Mouse (Mus musculus) midbrain, embryonic 12.5 days (tissue): ENCODE measurements around the gene Pacs2. TPM values are rescaled to one million over a fixed set of nuclear protein-coding genes. Genes with fewer than 3 reads are reported as not detected.

Experiments
- ATAC-seq: fragments of 200-750 bp; cut with Nextera tagmentation; 2 replicates; pipeline ENCODE4 v1.8.0; 2017; ENCODE audit warnings: low read depth, moderate TSS enrichment, moderate library complexity; ENCODE audit not compliant: low FRiP score
- H3K27ac ChIP-seq: fragments of 300-500 bp; sonication (generic); replicated peaks from 2 replicates; pipeline ENCODE4 v1.5.1; 2016; ENCODE audit warnings: mild to moderate bottlenecking
- H3K27me3 ChIP-seq: fragments of 300-500 bp; sonication (generic); 2 replicates; pipeline ENCODE4 v1.6.1; 2016; ENCODE audit warnings: mild to moderate bottlenecking
- H3K36me3 ChIP-seq: fragments of 300-500 bp; sonication (generic); 2 replicates; pipeline ENCODE4 v1.6.1; 2016
- H3K4me1 ChIP-seq: fragments of 300-500 bp; sonication (generic); 2 replicates; pipeline ENCODE4 v1.6.1; 2016
- H3K4me2 ChIP-seq: fragments of 300-500 bp; sonication (generic); replicated peaks from 2 replicates; pipeline ENCODE4 v1.6.1; 2016; ENCODE audit warnings: mild to moderate bottlenecking, moderate library complexity
- H3K4me3 ChIP-seq: fragments of 300-500 bp; sonication (generic); 2 replicates; pipeline ENCODE4 v1.5.1; 2016; ENCODE audit warnings: mild to moderate bottlenecking
- H3K9ac ChIP-seq: fragments of 300-500 bp; sonication (generic); replicated peaks from 2 replicates; pipeline ENCODE4 v1.6.1; 2016; ENCODE audit warnings: mild to moderate bottlenecking, moderate library complexity
- H3K9me3 ChIP-seq: fragments of 300-500 bp; sonication (generic); 2 replicates; pipeline ENCODE4 v1.6.1; 2016; ENCODE audit warnings: mild to moderate bottlenecking
- WGBS: fragments of 180-500 bp; shearing (Covaris S2); methylation state at CpG from one replicate; pipeline ENCODE4 v1.1.7; 2016; 5-methylcytosine and 5-hydroxymethylcytosine counted together
- polyA plus RNA-seq: library from polyadenylated mRNA; unstranded; fragments of >200 nt; fragmentation: Nextera tagmentation; extraction: Ambion mirVana; gene quantifications from 2 replicates; pipeline ENCODE4 v1.2.1, GENCODE M21; 2016

The Pacs2 gene
- polyA plus RNA-seq, result 27.1 and 29.9 TPM in 2 replicates

DNA sequence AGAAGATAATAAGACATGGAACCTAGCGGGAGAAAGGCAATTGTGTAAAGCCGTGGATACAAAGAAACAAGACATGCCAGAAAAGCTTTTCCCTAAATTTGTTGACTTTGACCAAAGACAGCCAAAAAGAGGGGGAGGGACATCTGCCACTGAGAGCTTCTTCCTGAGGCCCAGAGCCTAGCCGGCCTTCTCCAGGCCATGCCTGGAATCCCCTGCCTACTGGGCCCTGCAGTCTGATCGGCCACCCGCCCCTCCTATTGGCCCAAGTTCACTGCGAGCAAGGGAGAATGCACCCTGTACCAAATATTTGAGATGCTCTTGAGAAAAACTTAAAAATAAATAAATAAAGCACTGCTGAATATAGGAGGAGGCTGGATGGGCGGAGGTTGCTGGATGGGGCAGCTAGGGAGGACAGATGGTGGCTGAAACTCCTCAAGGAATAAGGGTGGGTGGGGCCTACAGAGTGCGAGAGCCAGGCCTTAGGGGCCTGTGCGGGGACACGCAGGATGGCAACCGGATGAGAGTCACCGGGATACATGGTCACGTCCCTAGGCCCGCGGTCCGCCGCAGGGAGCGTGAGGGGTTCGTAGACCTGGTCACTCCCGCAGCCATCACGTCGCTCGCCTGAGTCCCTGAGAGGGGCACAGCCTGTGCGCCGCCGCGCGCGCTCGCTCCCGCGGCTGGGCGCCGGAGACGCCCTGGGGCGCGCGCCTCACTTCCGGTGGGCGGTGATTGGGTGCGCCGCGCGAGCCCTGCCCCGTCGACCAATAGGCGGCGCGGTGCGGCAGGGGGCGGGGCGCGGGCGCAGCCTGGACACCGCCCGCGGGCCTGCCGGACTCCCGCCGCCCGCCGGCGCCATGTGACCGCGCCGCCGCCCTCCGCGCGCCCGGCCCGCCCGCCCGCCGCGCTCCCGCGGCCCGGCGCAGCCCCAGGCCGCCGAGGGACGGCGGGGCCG, at the start of gene Pacs2:
Gene Pacs2, plus strand, starts transcription at position 905 of the 955 bp plus-strand sequence.
- H3K4me2 ChIP-seq, result peak within 1 kb of the TSS; percentile 88
- H3K27ac ChIP-seq, result peak within 1 kb of the TSS; percentile 92
- H3K27me3 ChIP-seq, result no peaks in the 10 kb centered on the region
- ATAC-seq, result peak; percentile 93
- no peaks in the 10 kb centered on the region for H3K36me3 ChIP-seq
- peak within 1 kb of the TSS; percentile 95 for H3K9ac ChIP-seq
- no peaks in the 10 kb centered on the region for H3K9me3 ChIP-seq
- WGBS, result 4% methylated on average over 42 of the region's 85 CpGs
- peak within 1 kb of the TSS; percentile 93 for H3K4me3 ChIP-seq
- H3K4me1 ChIP-seq, result peaks cover 39% of the 10 kb centered on the region

DNA sequence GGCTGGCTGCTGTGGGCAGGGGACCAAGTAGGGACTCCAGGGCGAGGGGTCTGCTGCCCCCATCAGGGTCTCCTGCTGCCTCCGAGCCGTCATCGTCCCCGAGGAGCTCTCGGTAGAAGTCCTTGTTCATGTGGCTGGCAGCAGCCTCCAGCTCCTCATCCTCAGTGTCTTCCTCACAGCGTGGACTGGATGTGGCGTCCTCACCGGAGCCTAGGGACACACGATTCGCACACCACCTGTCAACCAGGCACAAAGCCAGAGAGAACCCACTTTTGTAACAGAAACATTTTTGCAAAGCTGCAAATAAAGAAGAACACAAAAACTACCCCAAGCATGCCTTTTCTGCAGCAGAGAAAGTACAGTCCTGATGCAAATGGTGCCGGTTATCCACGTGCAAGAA, 48.5 kb upstream of the Pacs2 start:
- Histone ChIP-seq H3K36me3 (peaks cover 98% of the 10 kb centered on the region), H3K4me2 (no peak overlapping the region), H3K4me1 (no peaks in the 10 kb centered on the region), H3K9me3 (no peaks in the 10 kb centered on the region), H3K9ac (no peak overlapping the region), H3K4me3 (no peak overlapping the region), H3K27ac (no peak overlapping the region), H3K27me3 (no peaks in the 10 kb centered on the region)
- no peak for ATAC-seq
- 93% methylated on average over 13 of the region's 13 CpGs for WGBS

DNA sequence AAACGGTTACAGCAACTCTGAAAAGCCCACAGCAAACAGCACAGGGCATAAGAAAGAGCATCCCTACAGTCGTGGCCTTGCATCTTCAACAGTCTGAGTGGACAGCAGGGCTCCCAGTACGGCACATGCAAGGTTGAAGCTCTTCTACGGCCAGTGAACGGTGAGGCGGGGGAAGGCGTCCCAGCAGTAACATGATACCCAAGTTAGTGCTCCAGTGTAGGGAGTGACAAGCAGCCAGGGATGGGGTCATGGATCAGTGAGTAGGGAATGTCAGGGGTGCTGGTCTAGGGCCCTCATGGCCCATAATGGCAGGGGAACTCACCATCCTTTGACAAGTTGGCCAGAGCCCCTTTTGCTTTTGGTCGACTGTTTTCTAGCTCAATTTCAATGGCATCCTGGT, 45.4 kb upstream of the Pacs2 start:
- WGBS, result 77% methylated on average over 8 of the region's 8 CpGs
- Histone ChIP-seq H3K27ac (no peak overlapping the region), H3K4me2 (no peak overlapping the region), H3K27me3 (no peaks in the 10 kb centered on the region), H3K9ac (no peak overlapping the region), H3K9me3 (no peaks in the 10 kb centered on the region), H3K4me3 (no peak overlapping the region), H3K4me1 (no peaks in the 10 kb centered on the region), H3K36me3 (peaks cover 98% of the 10 kb centered on the region)
- no peak for ATAC-seq

DNA sequence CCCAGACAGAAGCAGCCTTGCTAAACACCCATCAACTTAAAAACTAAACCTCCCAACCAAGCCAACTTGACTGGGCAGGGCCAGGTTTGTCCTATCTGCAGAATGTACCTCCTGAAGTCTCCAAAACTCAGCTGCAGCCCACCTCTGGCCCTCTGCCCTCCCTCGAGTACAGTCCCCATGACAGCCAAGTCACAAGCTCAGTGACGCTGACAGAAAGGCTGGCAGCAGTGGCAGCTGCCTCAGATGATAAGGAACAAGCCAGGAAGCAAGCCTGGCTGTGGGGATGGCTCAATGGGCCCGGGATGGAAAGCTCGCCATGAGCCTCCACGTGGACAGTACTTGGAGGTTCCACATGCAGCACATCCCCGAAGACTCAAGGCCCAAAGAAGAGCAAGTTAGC, 44.7 kb upstream of the Pacs2 start:
- Histone ChIP-seq H3K4me1 (no peaks in the 10 kb centered on the region), H3K27me3 (no peaks in the 10 kb centered on the region), H3K9me3 (no peaks in the 10 kb centered on the region), H3K4me3 (no peak overlapping the region), H3K36me3 (peaks cover 98% of the 10 kb centered on the region), H3K4me2 (no peak overlapping the region), H3K27ac (no peak overlapping the region), H3K9ac (no peak overlapping the region)
- whole genome bisulfite sequencing, result 90% methylated on average over 6 of the region's 6 CpGs
- ATAC-seq, result no peak

DNA sequence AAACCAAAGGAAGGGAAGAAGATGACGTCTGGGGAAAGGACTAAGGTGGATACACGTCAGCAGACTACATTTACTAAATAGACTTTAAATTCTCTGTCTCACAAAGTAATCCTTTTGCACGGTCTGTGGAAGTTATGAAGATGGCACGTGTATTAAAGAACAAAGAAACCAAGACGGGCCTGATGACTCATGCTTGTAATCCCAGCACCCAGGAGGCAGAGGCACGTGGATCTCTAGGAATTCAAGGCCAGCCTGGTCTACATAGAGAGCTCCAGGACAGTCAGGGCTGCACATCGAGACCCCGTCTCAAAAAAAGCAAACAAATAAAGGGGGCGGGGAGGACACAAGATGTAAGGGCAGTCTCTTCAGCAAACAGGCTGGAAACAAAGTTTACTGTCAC, 39.6 kb upstream of the Pacs2 start:
- ATAC-seq, result no peak
- H3K27ac ChIP-seq, result no peak overlapping the region
- H3K9me3 ChIP-seq, result no peaks in the 10 kb centered on the region
- no peak overlapping the region for H3K4me3 ChIP-seq
- H3K9ac ChIP-seq, result no peak overlapping the region
- H3K4me1 ChIP-seq, result peaks cover 17% of the 10 kb centered on the region
- WGBS, result 87% methylated on average over 9 of the region's 9 CpGs
- H3K4me2 ChIP-seq, result no peak overlapping the region
- peaks cover 77% of the 10 kb centered on the region for H3K36me3 ChIP-seq
- no peaks in the 10 kb centered on the region for H3K27me3 ChIP-seq

DNA sequence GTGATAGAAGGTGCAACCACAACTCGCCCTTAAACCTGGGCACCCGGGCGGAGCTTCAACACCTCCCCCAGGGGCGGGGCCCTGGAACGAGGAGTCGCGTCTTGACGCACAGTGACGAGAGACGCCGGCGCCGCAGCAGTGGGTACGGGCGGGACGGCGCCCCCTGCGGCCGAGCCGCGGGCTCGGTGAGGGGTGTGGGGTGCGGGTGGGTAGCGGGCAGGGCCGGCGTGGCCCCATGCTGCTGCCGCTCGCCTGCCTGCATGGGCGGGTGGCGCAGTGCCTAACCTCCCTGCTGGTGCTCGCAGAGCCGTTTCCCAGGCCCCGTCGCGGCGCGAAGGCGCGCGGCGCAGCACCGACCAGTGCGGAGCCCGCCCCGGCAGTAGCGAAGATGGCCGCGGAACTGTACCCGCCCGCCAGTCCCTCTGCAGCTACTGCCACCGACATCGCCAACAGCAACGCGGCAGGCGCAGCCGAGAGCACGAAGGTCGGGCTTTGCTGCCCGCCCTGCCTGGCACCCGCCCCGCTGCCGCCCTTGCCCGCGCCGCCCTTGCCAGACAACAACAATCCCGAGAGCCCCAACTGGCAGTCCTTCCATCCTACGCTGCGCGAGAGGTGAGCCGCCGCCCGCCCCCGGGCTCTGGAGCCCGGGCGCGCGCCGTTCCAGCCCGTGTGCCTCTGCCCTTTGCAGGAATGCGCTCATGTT, 37.8 kb upstream of the Pacs2 start, which contains the start of gene Btbd6:
Gene Btbd6, plus strand, starts transcription at position 112 of the 703 bp plus-strand sequence.
- Histone ChIP-seq H3K4me2 (peak within 1 kb of the TSS; percentile 87), H3K4me1 (peaks cover 17% of the 10 kb centered on the region), H3K9ac (peak within 1 kb of the TSS; percentile 85), H3K27ac (peak within 1 kb of the TSS; percentile 90), H3K4me3 (peak within 1 kb of the TSS; percentile 77), H3K27me3 (no peaks in the 10 kb centered on the region), H3K36me3 (peaks cover 78% of the 10 kb centered on the region), H3K9me3 (no peaks in the 10 kb centered on the region)
- ATAC-seq, result peak; percentile 94
- WGBS, result under 1% methylated on average over 61 of the region's 80 CpGs

DNA sequence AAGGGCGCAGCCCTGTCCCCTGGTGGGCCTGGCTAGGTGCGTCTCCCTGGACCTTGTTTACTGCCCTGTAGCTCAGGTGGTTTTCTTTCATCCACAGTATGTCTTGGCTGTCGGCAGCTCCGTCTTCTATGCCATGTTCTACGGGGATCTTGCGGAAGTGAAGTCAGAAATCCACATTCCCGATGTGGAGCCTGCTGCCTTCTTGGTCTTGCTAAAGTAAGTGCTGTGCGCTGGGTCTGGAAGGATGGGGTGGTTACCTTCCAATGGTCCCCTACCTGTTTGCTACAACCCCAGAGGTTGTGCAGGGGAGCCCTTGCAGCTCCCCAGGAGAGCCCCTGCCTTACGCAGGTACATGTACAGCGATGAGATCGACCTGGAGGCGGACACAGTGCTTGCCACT, 37.2 kb upstream of the Pacs2 start:
- WGBS, result 47% methylated on average over 12 of the region's 12 CpGs
- H3K4me2 ChIP-seq, result peak overlapping the region; percentile 87
- no peaks in the 10 kb centered on the region for H3K9me3 ChIP-seq
- peaks cover 78% of the 10 kb centered on the region for H3K36me3 ChIP-seq
- ATAC-seq, result no peak
- no peaks in the 10 kb centered on the region for H3K27me3 ChIP-seq
- H3K27ac ChIP-seq, result peak overlapping the region; percentile 90
- H3K4me3 ChIP-seq, result peak overlapping the region; percentile 77
- H3K9ac ChIP-seq, result peak overlapping the region; percentile 85
- peaks cover 17% of the 10 kb centered on the region for H3K4me1 ChIP-seq

DNA sequence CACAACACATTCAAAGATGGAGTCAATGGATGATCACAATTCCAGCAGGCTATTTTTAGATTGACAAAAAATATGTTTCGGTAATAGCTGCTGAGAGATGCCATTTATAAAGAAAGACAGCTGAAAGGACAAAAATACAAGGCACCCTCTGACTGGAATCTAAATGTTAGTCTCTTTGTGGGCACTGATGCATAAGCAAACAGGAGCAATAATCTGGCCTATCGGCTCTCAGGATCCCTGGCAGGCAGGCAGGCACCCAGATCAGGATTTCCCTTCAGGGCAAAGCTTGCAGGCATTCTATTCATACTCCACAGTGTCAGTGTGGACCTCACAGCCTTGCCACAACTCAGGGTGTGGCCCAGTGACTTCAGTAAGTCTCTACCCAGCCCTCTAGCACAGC, 32.3 kb upstream of the Pacs2 start:
- Histone ChIP-seq H3K9ac (no peak overlapping the region), H3K27me3 (no peaks in the 10 kb centered on the region), H3K4me1 (peaks cover 7% of the 10 kb centered on the region), H3K4me3 (no peak overlapping the region), H3K9me3 (no peaks in the 10 kb centered on the region), H3K36me3 (peaks cover 90% of the 10 kb centered on the region), H3K27ac (no peak overlapping the region), H3K4me2 (no peak overlapping the region)
- ATAC-seq, result no peak
- 83% methylated on average over 2 of the region's 2 CpGs for WGBS

DNA sequence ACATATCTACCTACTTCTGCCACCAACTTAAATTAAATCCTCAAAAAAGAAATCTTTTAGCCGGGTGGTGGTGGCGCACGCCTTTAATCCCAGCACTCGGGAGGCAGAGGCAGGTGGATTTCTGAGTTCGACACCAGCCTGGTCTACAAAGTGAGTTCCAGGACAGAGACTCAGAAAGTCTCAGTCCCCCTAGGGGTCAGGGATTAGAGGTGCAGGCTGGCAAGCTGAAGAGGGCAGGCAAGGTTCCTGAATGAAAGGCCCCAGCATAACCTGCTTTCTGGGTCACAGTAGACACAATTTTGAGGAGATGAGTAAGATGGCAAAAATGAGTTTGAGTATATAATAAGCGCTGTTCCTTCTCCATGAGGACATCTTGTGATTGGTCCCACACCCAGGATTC, 29.0 kb upstream of the Pacs2 start:
- no peak for ATAC-seq
- WGBS, result 91% methylated on average over 6 of the region's 6 CpGs
- Histone ChIP-seq H3K4me3 (no peak overlapping the region), H3K9ac (no peak overlapping the region), H3K27me3 (no peaks in the 10 kb centered on the region), H3K4me2 (no peak overlapping the region), H3K36me3 (peaks cover 76% of the 10 kb centered on the region), H3K4me1 (no peaks in the 10 kb centered on the region), H3K27ac (no peak overlapping the region), H3K9me3 (no peaks in the 10 kb centered on the region)

DNA sequence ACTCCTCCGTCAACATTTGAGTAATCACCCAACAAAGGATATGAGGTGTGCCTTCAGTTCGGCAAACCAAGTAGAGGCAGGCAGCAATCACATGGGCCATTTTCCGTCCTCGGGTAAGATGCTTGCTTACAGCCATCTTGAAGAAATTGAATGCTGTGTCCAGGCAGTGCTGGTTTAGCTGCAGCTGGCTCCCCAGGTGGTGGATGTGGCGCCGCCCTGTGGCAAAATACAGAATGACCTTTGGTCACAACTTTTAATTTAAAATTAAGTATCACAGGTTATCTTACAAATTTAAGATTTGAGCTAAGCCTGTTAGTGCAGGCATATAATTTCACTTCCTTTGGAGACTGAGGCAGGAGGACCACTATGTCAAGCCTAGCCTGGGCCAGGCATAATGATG, 26.4 kb upstream of the Pacs2 start:
- Histone ChIP-seq H3K4me3 (no peak overlapping the region), H3K9me3 (no peaks in the 10 kb centered on the region), H3K27ac (no peak overlapping the region), H3K4me2 (no peak overlapping the region), H3K27me3 (no peaks in the 10 kb centered on the region), H3K9ac (no peak overlapping the region), H3K4me1 (no peaks in the 10 kb centered on the region), H3K36me3 (peaks cover 74% of the 10 kb centered on the region)
- 74% methylated on average over 6 of the region's 6 CpGs for WGBS
- no peak for ATAC-seq

DNA sequence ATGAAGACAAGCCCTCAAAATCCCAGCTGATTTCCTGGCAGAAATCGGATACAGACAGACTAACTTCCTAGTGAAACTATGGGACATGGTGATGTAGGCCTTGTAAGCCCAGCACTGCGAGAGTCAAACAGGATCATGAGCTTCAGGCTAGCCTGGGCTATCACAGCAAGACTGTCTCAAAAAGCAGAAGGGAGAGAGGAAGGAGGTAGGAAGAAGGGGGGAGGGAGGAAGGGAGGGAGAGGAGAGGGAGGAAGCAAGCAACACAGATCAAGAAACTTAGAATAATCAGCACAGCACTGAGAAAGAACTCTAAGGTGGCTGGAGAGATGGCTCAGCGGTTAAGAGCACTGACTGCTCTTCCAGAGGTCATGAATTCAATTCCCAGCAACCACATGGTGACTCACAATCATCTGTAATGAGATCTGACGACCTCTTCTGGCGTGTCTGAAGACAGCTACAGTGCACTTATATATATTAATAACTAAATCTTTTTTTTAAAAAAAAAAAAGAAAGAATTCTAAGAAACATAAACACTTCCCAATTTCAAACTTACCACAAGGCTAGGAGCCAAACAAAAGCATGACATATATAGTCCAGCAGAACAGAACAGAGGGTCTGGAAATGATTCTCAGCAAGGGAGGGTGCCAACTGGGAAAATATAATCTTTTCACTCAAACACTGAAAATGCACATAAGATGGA, 23.5 kb upstream of the Pacs2 start:
- Histone ChIP-seq H3K27ac (no peak overlapping the region), H3K4me1 (no peaks in the 10 kb centered on the region), H3K4me2 (no peak overlapping the region), H3K9ac (no peak overlapping the region), H3K36me3 (peaks cover 57% of the 10 kb centered on the region), H3K9me3 (no peaks in the 10 kb centered on the region), H3K27me3 (no peaks in the 10 kb centered on the region), H3K4me3 (no peak overlapping the region)
- ATAC-seq, result no peak
- WGBS, result 92% methylated on average over 5 of the region's 5 CpGs

DNA sequence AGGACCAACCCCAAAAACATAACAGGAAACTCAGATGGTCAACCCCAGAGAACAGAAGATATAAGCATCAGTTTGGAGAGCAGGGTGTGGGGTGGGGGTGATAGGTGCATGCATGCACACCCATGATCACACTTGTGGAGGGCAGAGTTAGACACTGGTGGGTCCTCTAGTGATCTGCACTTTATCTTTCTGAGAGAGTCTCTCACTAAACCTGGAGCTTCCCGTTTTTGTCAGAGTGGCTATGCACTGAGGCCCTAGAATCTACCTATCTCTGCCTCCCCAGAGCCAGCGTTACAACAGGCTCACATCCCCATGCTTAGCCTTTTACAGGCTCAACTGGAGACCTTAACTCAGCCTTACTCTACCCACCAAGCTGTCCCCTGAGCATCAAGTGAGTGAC, 22.9 kb upstream of the Pacs2 start:
- Histone ChIP-seq H3K27ac (no peak overlapping the region), H3K4me3 (no peak overlapping the region), H3K4me2 (no peak overlapping the region), H3K27me3 (no peaks in the 10 kb centered on the region), H3K4me1 (no peaks in the 10 kb centered on the region), H3K36me3 (peaks cover 58% of the 10 kb centered on the region), H3K9me3 (no peaks in the 10 kb centered on the region), H3K9ac (no peak overlapping the region)
- ATAC-seq, result no peak
- 95% methylated on average over 2 of the region's 2 CpGs for WGBS
